Mouse (Mus musculus) lung, postnatal 0 days (tissue): ENCODE measurements around the gene Pmm2. TPM values are rescaled to one million over a fixed set of nuclear protein-coding genes. Genes with fewer than 3 reads are reported as not detected.
A peak's percentile ranks its signal among the peaks of the same experiment; 100 is the strongest.

Experiments
- ATAC-seq: fragments of 200-750 bp; cut with Nextera tagmentation; 2 replicates; pipeline ENCODE4 v1.8.0; 2017; ENCODE audit warnings: moderate library complexity
- DNase-seq: peaks from one replicate; pipeline ENCODE4 v3.0.0-alpha.2; 2016; ENCODE audit warnings: low spot score
- H3K27ac ChIP-seq: fragments of 300-500 bp; sonication (generic); 2 replicates; pipeline ENCODE4 v1.5.1; 2014; ENCODE audit warnings: antibody characterized with exemption, mild to moderate bottlenecking, low read length, mixed read lengths
- H3K27me3 ChIP-seq: fragments of 300-500 bp; sonication (generic); replicated peaks from 2 replicates; pipeline ENCODE4 v1.6.1; 2014; ENCODE audit warnings: low read length, mixed read lengths; ENCODE audit not compliant: insufficient read depth
- H3K36me3 ChIP-seq: fragments of 300-500 bp; sonication (generic); 2 replicates; pipeline ENCODE4 v1.6.1; 2014; ENCODE audit warnings: low read length, mixed read lengths; ENCODE audit not compliant: insufficient read depth
- H3K4me1 ChIP-seq: fragments of 300-500 bp; sonication (generic); 2 replicates; pipeline ENCODE4 v1.6.1; 2014; ENCODE audit warnings: antibody characterized with exemption, low read depth, low read length, mixed read lengths; ENCODE audit not compliant: insufficient read depth
- H3K4me2 ChIP-seq: fragments of 300-500 bp; sonication (generic); replicated peaks from 2 replicates; pipeline ENCODE4 v1.6.1; 2014; ENCODE audit warnings: low read depth, mild to moderate bottlenecking, low read length, moderate library complexity, mixed read lengths
- H3K4me3 ChIP-seq: fragments of 300-500 bp; sonication (generic); 2 replicates; pipeline ENCODE4 v1.5.1; 2014; ENCODE audit warnings: low read depth, low read length
- H3K9ac ChIP-seq: fragments of 300-500 bp; sonication (generic); replicated peaks from 2 replicates; pipeline ENCODE4 v1.6.1; 2014; ENCODE audit warnings: low read depth, mild to moderate bottlenecking
- H3K9me3 ChIP-seq: fragments of 300-500 bp; sonication (generic); 2 replicates; pipeline ENCODE4 v1.6.1; 2016; ENCODE audit warnings: low read length, mixed read lengths
- CTCF ChIP-seq: IDR thresholded peaks from 2 replicates; pipeline ENCODE4 v1.5.1; 2016; ENCODE audit warnings: antibody characterized with exemption, mild to moderate bottlenecking
- EP300 ChIP-seq: IDR thresholded peaks from 2 replicates; pipeline ENCODE4 v1.6.1; 2016; ENCODE audit warnings: antibody characterized with exemption, mild to moderate bottlenecking, control low read depth
- WGBS: fragments of 180-500 bp; shearing (Covaris S2); extraction: QIAGEN DNeasy Blood & Tissue Kit; methylation state at CpG from one replicate; pipeline ENCODE4 v1.1.7; 2014; 5-methylcytosine and 5-hydroxymethylcytosine counted together
- polyA plus RNA-seq: library from polyadenylated mRNA; unstranded; fragments of >200 nt; fragmentation: Nextera tagmentation; extraction: Ambion mirVana; gene quantifications from 2 replicates; pipeline ENCODE4 v1.2.1, GENCODE M21; 2015

Gene Pmm2
- polyA plus RNA-seq, 1 experiment from 2014 or later = 40.2 TPM

GRCm38 (mm10) chr16:8669432-8669831 is 32.0 kb downstream of the Pmm2 start:
- Histone ChIP-seq H3K9ac (no peak overlapping the region), H3K36me3 (no peaks in the 10 kb centered on the region), H3K27ac (peak overlapping the region; percentile 6; the same call in 1 of the 2 replicates), H3K4me1 (peaks cover 39% of the 10 kb centered on the region), H3K9me3 (no peaks in the 10 kb centered on the region), H3K27me3 (no peaks in the 10 kb centered on the region), H3K4me2 (peak overlapping the region; percentile 70), H3K4me3 (no peak overlapping the region)
- no peak for TF ChIP-seq EP300
- TF ChIP-seq CTCF = no peak
- 71% methylated on average over 5 of the region's 5 CpGs for WGBS
- ATAC-seq (no peak), DNase-seq (no peak)

GRCm38 (mm10) chr16:8670041-8671035 is 32.9 kb downstream of the Pmm2 start:
- Histone ChIP-seq H3K4me3 (peak overlapping the region; percentile 59), H3K36me3 (no peaks in the 10 kb centered on the region), H3K9ac (peak overlapping the region; percentile 60; the same call in 1 of the 2 replicates), H3K4me2 (peak overlapping the region; percentile 70), H3K4me1 (peaks cover 33% of the 10 kb centered on the region), H3K27ac (peak overlapping the region; percentile 90), H3K9me3 (no peaks in the 10 kb centered on the region), H3K27me3 (no peaks in the 10 kb centered on the region)
- no peak for DNase-seq
- 15% methylated on average over 10 of the region's 15 CpGs for WGBS
- TF ChIP-seq EP300 = no peak
- TF ChIP-seq CTCF = no peak
- ATAC-seq = no peak

DNA sequence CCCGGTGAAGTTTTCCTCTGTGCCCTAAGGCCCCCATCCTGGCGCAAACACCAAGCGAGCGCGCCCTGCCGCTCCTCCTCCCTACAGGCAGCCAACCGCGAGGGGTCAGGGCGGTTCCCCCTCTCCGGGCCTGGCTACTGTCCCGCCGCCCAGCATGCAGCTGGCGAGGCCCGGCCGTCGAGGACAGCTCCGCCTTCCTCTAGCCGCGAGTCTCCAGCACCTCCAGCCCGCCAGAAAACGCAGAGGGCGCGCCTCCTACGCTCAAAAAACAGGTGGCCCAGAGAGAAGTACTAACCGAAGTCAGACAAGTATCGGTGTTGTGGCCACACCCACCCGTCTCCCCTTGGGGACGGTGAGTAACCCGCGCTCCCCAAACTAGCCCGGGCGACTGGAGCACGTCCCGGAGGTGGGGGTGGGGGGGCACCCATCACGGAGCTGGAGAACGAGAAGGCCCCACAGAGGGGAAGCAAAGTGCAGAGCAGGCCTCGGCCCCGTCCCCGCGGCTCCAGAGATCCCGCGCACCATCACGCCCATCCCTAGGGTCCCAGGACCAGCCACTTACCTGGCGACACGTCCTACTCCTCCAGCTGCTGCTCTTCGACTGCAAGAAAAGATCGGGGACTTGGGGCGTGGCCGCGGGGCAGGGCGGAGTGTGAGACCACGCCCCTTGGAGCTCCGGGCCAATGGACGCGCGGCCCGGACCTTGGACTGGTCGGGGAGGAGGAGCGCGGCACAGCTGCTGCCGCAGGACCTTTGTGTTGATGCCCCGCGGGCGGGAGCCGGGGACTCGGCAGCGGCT is 34.3 kb downstream of the Pmm2 start, which contains the start of gene Carhsp1:
Carhsp1 (minus strand) TSS at position 605 of the 799 bp plus-strand sequence.
- H3K4me2 ChIP-seq = peak within 1 kb of the TSS; percentile 70
- TF ChIP-seq CTCF (peak; percentile 65), EP300 (no peak)
- no peaks in the 10 kb centered on the region for H3K27me3 ChIP-seq
- peak within 1 kb of the TSS; percentile 90 for H3K27ac ChIP-seq
- 1% methylated on average over 61 of the region's 67 CpGs for WGBS
- H3K9me3 ChIP-seq = no peaks in the 10 kb centered on the region
- ATAC-seq (peak; percentile 92), DNase-seq (peak; percentile 98)
- peak within 1 kb of the TSS; percentile 60 for H3K9ac ChIP-seq
- H3K36me3 ChIP-seq = no peaks in the 10 kb centered on the region
- peak within 1 kb of the TSS; percentile 59 for H3K4me3 ChIP-seq
- H3K4me1 ChIP-seq = peaks cover 21% of the 10 kb centered on the region

GRCm38 (mm10) chr16:8672350-8672687 is 34.8 kb downstream of the Pmm2 start:
- ATAC-seq = no peak
- no peak overlapping the region for H3K9ac ChIP-seq
- H3K4me1 ChIP-seq = peaks cover 21% of the 10 kb centered on the region
- H3K27me3 ChIP-seq = no peaks in the 10 kb centered on the region
- whole genome bisulfite sequencing = under 1% methylated on average over 18 of the region's 18 CpGs
- peak overlapping the region; percentile 70 for H3K4me2 ChIP-seq
- no peak for TF ChIP-seq EP300
- no peak for TF ChIP-seq CTCF
- no peaks in the 10 kb centered on the region for H3K9me3 ChIP-seq
- DNase-seq = no peak
- no peaks in the 10 kb centered on the region for H3K36me3 ChIP-seq
- H3K4me3 ChIP-seq = peak overlapping the region; percentile 59
- H3K27ac ChIP-seq = 0 out of 2 replicates have a peak overlapping the region, but pooled peaks have one; percentile 90

DNA sequence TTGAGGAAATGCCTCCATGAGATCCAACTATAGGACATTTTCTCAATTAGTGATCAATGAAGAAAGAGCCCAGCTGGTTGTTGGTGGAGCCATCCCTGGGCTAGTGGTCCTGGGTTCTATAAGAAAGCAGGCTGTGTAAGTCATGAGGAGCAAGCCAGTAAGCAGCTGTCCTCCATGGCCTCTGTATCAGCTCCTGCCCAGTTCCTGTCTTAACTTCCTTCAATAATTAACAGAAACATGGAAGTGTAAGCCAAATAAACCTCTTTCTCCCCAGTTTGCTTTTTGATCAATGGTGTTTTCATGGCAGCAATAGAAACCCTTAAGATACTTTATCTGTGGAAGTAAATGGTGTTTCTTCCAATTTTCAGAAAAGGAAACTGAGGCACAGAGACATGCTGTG is 35.3 kb downstream of the Pmm2 start:
- Histone ChIP-seq H3K27me3 (no peaks in the 10 kb centered on the region), H3K9ac (no peak overlapping the region), H3K4me1 (peaks cover 17% of the 10 kb centered on the region), H3K27ac (no peak overlapping the region), H3K9me3 (no peaks in the 10 kb centered on the region), H3K4me2 (no peak overlapping the region), H3K36me3 (no peaks in the 10 kb centered on the region), H3K4me3 (no peak overlapping the region)
- TF ChIP-seq CTCF = no peak
- no peak for TF ChIP-seq EP300
- DNase-seq = no peak
- no peak for ATAC-seq

DNA sequence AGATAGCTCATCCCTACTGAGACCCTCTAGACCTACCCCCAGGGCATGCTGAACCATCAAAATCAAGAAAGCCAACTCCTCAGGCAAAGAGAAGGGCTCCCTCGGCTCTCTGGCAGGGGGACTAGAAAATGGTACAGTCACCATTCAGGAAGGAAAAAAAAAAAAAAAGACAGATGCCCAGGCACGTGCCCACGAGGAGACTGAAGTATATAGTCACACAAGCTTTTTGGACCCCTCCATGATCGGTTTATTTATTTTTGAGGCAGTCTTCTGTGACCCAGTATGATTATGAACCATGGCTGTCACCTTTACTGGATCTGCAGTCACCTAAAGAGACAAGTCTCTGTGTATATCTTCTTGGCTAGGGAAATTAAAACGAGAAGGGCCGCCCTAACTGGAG is 35.9 kb downstream of the Pmm2 start:
- Histone ChIP-seq H3K9ac (no peak overlapping the region), H3K4me3 (no peak overlapping the region), H3K4me1 (peaks cover 15% of the 10 kb centered on the region), H3K36me3 (no peaks in the 10 kb centered on the region), H3K4me2 (no peak overlapping the region), H3K9me3 (no peaks in the 10 kb centered on the region), H3K27me3 (no peaks in the 10 kb centered on the region), H3K27ac (no peak overlapping the region)
- DNase-seq (no peak), ATAC-seq (no peak)
- WGBS = 55% methylated on average over 6 of the region's 6 CpGs
- TF ChIP-seq EP300 (no peak), CTCF (no peak)
